Mouse (Mus musculus) E14TG2a.4 (cell line): ENCODE results near the gene Lrrc23.

ENCODE experiments used
- CTCF ChIP-seq: conservative IDR thresholded peaks from 2 replicates; pipeline ENCODE4 v1.5.1; 2014; ENCODE audit warnings: low read length
- POU5F1 ChIP-seq: IDR thresholded peaks from 2 replicates; pipeline ENCODE4 v1.6.1; 2014; ENCODE audit warnings: low read length, borderline replicate concordance

GRCm38 (mm10) chr6:124779222-124779983 lies at the start of gene Lrrc23:
- TF ChIP-seq CTCF = no peak
- TF ChIP-seq POU5F1 = no peak
